Mouse (Mus musculus): ENCODE measurements at regions not wholly inside any gene's neighbourhood (a gene's known extent, or its start where the extent isn't known, plus 50 kb on each side); places are given as distances from the start of the nearest gene placed in this dataset.

DNA sequence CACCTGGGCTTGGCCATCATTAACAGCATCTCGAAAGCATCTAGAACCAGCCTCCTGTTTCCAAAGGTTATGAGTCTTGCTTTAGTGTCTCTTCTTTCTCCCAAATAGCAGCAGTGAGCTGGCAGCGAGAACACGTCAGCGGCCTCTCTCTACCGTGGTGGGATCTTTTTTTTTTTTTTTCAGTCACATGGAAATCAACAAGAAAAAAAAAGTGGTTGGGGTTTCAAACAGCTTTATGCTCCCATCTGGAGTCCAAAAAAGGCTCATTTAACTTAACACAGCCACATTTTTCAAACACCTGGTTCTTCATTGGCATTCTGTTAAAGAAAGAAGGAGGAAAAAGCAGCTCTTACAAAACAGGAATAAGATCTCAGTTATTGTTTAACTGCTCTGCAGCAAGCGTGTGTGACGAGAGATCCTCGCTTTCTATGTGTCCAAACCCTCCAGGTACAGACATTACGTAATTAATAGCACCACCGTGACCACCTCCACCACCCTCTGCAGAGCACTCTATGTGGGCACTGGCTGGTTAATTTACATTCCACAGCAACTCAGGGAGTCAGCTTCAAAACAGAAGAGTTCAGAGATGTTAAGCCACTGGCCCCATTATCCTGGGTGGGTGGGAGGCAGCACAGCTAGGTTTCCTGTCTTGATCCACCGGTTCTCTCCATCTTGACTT lies 85.3 kb upstream of the Selenok start:
- DNase-seq (ENCODE audit: low spot score in 2 of 2), result peak in 1 of 2 experiments; percentile 45
- Histone ChIP-seq H3K4me3 (no peak overlapping the region), H3K27ac (peak overlapping the region; percentile 81)
- no peak for TF ChIP-seq CTCF (conservative IDR thresholded peaks at IDR 0.05)

DNA sequence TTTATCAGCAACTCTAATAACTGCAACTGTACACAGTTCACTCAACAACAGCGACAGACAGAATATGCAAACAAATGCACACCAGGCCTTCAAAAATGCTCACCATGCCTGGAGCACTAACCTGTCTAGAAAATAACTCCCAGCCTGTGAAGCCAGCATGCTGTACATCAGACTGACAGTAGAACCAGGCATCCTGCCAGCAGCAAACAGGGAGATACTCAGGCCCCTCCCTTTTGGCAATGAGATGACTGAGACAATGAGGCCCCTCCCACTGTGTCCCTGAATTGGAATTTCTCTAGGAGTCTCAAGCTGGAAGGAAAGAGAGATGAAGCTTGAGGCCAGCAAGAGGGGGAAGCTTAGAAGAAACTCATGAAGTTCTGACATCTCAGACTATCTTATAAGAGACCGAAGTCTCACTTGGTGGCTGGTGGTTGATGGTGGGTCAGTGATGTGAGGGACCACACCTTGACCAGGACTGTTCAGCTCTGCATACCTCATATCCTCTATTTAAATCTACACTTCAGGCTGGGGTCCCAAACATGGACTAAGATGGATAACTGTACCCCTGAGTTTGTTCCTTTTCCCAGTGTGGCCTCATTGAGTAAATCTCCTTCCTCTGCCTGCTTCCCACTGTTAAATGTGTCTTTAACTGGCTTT lies 72.6 kb upstream of the Selenok start:
- no peak overlapping the region for H3K27ac ChIP-seq
- no peak for TF ChIP-seq CTCF (conservative IDR thresholded peaks at IDR 0.05)
- no peak overlapping the region for H3K4me3 ChIP-seq
- DNase-seq (ENCODE audit: low spot score in 2 of 2), result peak; percentile 24 to 29

DNA sequence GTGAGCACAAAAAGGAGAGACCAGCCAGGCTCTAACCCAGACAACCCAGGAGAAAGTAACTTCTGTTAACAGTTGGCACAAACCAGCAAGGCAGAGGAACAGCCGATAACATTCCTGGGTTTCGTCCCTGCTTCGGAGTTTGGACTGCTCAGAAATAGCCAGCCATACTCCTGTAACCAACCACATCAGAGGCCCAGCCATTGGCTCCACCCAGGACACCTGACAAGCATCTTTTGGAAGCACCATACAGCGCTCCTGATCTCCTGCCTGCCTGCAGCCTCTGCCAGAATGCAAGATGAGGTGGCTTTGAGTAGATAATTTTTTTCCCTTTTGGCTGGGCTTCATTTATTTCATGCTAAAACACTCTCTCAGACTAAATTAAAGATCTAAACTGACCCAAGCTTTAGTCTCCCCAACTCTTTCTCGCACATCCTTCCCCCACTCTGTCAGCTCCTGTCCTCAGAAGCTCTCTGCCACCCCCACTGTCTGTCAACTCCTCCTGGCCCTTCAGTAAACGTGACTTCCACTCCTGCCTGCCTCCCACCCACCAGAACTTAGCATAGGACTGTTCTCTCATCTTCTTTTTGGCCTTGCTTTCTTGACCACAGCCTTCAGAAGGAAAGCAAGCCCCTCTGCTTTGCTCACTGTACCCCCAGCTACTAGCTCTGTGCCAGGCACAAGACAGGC lies 72.0 kb upstream of the Selenok start:
- no peak for DNase-seq (ENCODE audit: low spot score in 2 of 2)
- Histone ChIP-seq H3K27ac (no peak overlapping the region), H3K4me3 (no peak overlapping the region)
- no peak for TF ChIP-seq CTCF (conservative IDR thresholded peaks at IDR 0.05)

DNA sequence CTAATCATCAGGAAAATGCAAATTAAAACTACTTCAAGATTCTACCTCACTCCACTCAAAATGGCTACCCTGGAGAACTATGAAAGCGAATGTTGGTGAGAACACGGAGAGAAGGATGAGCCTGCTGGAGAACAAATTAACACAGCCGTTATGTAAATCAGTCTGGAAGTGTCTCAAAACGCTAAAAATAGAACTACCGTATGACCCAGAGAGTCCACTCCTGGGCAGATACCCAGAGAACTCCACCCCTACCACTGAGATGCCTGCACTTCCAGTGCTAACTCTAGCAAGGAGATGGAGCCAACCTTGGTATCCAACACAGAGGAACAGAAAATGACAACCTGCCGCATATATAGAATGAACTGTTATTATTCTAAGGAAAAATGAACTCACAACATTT lies 67.2 kb upstream of the Selenok start:
- DNase-seq (ENCODE audit: low spot score in 2 of 2), result no peak
- H3K27ac ChIP-seq, result no peak overlapping the region
- TF ChIP-seq CTCF (conservative IDR thresholded peaks at IDR 0.05), result no peak
- no peak overlapping the region for H3K4me3 ChIP-seq

DNA sequence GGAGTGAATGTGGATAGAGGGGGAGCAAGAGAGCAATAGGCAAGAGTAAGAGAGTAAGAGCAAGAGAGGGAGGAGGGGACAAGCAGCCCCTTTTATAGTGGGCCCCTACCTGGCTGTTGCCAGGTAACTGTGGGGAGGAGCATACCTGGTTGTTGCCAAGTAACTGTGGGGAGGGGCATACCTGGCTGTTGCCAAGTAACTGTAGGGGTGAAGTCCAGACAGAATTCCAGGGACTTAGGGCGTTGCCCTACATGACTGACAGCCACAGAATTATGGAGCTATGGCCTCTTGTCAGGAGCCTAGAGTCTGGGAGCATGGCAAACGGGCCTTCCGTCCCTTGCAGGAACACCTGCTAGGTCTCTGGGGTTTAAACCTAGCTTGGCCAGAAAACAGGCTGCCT lies 64.5 kb upstream of the Selenok start:
- no peak for DNase-seq (ENCODE audit: low spot score in 2 of 2)
- H3K27ac ChIP-seq, result no peak overlapping the region
- no peak for TF ChIP-seq CTCF (conservative IDR thresholded peaks at IDR 0.05)
- no peak overlapping the region for H3K4me3 ChIP-seq

DNA sequence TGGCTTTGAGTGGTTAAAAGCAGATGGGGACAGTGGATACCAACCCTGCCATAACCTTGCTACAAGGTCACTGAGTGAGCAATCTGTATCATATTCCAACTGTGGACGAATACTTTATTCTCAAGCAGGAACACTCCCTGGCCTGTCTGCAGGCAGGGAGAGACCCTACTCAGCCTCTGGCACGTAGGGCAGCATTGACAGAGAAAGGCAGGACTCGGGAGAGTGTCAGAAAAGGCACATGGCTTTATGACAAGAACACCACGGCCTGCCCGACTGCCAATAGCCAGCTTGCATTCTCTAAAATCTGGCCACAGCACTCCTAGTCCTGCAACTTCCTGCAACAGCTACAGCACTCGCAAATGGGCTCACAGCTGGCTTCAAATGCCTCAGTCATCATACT lies 63.3 kb upstream of the Selenok start:
- H3K4me3 ChIP-seq, result no peak overlapping the region
- no peak for TF ChIP-seq CTCF (conservative IDR thresholded peaks at IDR 0.05)
- no peak for DNase-seq (ENCODE audit: low spot score in 2 of 2)
- H3K27ac ChIP-seq, result no peak overlapping the region

DNA sequence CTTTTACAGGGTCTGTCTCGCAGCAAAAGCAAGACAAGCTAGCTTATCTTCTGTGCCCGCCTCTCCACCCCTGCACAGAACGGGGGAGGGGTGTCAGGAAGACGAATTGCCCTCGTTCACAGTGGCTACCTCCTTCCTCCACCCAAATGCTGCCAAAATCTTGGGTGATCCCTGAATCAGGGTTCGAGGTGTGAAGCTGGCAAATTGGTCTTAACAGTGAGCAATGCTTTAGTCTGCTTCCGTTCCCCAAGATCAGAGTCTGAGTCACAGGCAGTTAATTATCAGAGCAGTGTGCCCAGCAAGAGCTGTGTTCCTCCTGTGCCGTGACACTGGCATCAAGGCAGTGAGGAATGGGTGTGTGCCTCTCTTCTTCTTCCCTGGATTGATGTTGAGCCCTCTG lies 58.4 kb upstream of the Selenok start:
- no peak overlapping the region for H3K4me3 ChIP-seq
- no peak overlapping the region for H3K27ac ChIP-seq
- no peak for TF ChIP-seq CTCF (conservative IDR thresholded peaks at IDR 0.05)
- no peak for DNase-seq (ENCODE audit: low spot score in 2 of 2)

Measured in layer of hippocampus, adult 2 months (tissue).